Mouse (Mus musculus): Measurements from ENCODE around the gene 4930562C15Rik.

Gene 4930562C15Rik

GRCm38 (mm10) chr16:4892171-4892570 is 57.0 kb downstream of the 4930562C15Rik start:
- no peak for DNase-seq (ENCODE audit: low spot score)

DNA sequence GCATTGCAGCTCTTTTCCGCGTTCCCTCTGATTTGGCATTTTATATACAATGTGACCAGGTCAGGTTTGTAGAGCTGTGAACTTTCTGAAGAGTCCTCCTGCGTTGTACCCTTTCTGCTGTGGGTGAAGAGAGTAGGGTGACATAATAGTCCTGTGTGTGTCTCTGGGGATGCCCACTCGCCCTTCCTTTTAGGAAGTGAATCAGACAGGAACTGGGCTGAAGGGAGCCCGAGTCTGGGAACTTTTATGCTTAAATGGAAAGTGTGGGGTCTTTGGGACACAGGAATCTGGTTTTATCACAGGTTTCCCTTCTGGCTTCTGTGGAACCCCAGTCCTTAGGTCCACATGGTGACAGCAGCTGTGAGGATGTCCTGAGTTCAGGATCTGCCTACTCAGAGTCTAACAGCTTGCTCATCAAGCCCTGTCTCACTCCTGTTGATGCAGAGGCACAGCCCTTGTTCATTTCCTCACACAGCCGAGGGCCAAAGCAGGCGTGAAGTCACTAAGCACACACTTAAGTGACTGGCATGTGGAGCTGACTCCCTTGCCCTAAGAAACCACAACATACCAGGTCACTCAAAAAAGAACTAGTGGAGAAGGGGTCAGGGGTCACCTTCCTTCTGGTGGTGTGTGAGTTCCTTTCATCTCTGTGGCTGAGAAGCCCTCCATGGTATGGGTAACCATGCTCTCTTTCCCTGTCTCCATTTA is 59.1 kb downstream of the 4930562C15Rik start:
- DNase-seq (ENCODE audit: low spot score): no peak

- peak; percentile 62 for DNase-seq (ENCODE audit: low spot score)
Measured at GRCm38 (mm10) chr16:4896249-4897027, 61.2 kb downstream of the 4930562C15Rik start.

GRCm38 (mm10) chr16:4897146-4897730 is 62.0 kb downstream of the 4930562C15Rik start:
- DNase-seq (ENCODE audit: low spot score): no peak

DNA sequence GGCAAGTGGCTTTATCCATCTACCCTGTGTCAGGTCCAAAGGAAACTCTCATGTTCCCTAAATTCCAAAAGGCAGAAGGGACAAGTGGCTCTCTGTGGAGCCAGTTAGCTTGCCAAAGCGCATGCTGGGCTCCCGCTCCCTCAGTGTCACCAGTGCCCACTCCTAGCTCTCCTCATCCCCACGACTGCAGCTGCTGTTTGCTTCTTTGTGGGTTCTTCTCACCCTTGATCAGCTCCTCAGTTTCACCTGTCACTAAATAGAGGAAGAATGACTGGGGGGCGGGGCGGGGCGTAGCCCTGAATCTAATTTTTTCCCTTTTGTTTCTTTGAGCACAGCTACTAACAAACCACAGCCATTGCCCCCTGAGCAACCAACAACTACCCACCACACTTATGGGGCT is 63.7 kb downstream of the 4930562C15Rik start:
- no peak for DNase-seq (ENCODE audit: low spot score)

DNA sequence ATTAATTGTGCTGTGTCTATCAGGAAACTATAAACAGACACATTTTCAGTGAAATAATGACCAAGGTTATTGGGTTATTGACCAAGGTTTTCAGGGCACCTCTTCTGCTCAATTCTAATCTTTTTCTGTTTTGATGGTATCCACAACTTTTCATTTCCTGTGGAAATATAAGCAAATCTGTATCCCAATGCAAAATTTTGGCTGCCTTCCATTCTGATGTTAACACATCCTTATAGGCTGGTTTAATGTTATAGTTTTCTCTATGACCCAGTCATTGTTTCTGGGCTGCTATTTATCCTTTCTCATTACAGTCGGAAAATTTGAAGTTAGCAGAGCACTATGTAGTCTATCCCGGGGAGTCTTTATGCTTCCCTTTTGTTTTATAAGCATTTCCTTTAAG is 64.5 kb downstream of the 4930562C15Rik start:
- no peak for DNase-seq (ENCODE audit: low spot score)

- peak; percentile 61 for DNase-seq (ENCODE audit: low spot score)
Measured at GRCm38 (mm10) chr16:4901167-4901566, 66.0 kb downstream of the 4930562C15Rik start.

DNA sequence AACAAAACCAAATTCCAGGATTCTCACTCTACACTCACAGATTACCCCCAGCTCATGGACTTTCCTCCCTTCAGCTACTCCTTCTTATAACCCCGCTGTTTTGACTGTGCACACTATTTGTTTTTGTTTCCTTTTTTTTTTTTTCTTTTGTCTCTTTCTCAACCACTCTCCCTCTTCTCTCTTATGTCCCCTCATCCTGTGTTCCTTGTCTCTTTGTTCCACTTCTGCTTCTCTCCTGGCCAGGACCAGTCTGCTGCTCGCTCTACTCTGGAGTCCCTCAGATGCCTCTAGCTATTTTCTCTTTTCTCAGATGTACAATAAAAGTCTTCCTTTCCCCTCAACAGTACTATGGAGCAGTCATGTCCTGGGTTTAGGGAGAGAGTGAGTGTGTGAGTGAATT is 67.2 kb downstream of the 4930562C15Rik start:
- no peak for DNase-seq (ENCODE audit: low spot score)

- peak; percentile 62 for DNase-seq (ENCODE audit: low spot score)
Measured at GRCm38 (mm10) chr16:4903491-4904102, 68.4 kb downstream of the 4930562C15Rik start.

GRCm38 (mm10) chr16:4904878-4905277 is 69.7 kb downstream of the 4930562C15Rik start:
- DNase-seq (ENCODE audit: low spot score): peak; percentile 12

DNA sequence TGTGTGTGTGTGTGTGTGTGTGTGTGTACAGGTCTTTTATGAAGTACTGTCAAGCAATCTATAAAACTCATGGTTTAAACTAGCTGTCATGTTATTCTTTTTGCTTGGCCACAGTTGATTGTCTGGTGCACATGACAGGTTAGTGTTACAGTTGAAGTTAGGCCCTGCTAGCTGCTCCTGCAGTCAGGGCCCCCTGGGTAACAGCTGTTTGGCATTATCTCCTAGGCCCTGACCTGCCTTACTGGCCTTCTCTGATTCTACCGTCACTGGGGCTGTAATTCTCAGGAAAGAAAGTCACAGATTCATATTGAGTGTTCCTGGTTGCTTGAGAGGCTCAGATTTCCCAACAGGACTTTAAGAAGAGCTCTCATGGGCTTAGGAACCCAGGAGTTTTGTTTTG is 70.4 kb downstream of the 4930562C15Rik start:
- no peak for DNase-seq (ENCODE audit: low spot score)

GRCm38 (mm10) chr16:4906559-4906958 is 71.3 kb downstream of the 4930562C15Rik start:
- DNase-seq (ENCODE audit: low spot score): no peak

DNA sequence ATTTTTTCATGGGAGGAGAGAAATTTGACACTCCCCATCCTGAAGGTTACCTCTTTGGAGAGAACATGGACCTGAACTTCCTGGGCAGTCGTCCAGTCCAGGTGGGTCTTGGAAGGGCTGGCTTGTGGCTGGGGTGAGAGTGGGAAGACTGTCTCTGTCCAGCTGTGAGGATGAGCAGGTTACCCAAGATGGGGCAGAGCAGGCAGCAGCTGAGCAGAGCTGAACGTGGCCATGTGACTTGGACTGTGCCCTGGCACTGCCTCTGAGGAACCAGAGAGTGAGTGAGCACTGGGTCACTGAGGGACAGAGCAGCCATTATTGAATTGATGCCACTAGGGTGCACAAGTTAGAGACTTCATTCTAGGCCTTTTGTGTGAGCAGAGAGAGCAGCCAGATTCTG is 72.2 kb downstream of the 4930562C15Rik start:
- no peak for DNase-seq (ENCODE audit: low spot score)

DNA sequence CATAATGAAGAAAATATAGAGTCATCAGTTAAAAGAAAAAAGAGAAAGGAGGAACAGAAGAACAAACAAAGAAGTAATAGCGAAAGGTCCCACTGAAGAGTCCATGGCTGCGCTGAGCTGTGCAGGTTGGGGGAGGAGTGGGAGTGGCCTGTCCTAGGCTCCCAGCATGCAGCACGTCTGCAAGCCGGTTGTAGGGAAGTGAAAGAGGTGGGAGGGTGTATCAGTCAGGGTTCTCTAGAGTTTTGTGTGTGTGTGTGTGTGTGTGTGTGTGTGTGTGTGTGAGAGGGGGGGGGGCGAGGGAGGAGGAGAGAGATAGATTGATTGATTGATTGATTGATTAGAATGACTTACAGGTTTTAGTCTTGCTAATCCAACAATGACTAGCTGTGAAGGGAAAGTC is 72.8 kb downstream of the 4930562C15Rik start:
- DNase-seq (ENCODE audit: low spot score): no peak

- no peak for DNase-seq (ENCODE audit: low spot score)
Measured at GRCm38 (mm10) chr16:4909745-4910144, 74.5 kb downstream of the 4930562C15Rik start.

DNA sequence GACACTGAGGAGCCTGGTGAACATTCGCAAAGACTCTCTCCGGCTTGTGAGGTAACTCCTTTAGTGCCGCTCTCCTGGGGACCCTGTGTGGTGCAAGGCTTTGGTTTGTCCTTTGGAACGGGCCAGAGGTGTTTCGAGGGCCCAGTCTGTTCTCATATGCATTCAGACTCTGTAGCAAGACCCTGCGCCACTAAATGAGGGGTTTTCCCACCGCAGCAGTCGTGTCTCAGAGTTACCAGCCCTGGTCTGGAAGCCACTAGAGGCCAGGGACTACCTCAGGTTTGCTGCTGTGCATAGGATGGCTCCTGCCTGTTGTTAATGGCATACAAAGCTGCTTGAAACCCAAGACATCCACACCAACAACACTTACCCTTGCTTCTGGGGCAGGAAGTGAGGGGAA is 75.5 kb downstream of the 4930562C15Rik start:
- DNase-seq (ENCODE audit: low spot score): no peak

DNA sequence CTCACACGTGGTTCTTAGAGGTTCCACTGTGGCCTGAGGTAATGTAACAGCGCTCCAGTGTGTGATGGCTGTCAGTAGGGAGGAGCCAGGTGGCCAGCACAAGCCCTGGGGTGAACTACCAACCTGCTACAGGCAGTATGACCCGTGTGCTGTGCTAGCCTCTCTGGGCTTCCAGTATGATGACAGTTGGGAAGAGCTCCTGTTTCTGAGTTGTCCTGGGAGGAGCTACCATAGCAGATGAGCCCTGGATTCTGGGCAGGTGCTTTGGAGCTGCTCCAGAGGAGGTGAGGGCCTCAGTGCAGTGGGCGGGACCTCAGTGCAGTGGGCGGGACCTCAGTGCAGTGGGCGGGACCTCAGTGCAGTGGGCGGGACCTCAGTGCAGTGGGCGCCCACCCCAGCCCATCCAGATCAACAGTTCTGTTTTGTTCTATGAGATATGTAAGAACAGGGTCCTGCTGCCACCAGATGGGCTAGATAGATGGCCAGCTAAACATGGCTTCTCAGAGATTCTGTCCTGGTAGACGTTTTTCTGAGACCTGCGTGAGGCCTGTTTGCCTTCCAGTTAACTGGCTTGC is 76.9 kb downstream of the 4930562C15Rik start:
- no peak for DNase-seq (ENCODE audit: low spot score)

DNA sequence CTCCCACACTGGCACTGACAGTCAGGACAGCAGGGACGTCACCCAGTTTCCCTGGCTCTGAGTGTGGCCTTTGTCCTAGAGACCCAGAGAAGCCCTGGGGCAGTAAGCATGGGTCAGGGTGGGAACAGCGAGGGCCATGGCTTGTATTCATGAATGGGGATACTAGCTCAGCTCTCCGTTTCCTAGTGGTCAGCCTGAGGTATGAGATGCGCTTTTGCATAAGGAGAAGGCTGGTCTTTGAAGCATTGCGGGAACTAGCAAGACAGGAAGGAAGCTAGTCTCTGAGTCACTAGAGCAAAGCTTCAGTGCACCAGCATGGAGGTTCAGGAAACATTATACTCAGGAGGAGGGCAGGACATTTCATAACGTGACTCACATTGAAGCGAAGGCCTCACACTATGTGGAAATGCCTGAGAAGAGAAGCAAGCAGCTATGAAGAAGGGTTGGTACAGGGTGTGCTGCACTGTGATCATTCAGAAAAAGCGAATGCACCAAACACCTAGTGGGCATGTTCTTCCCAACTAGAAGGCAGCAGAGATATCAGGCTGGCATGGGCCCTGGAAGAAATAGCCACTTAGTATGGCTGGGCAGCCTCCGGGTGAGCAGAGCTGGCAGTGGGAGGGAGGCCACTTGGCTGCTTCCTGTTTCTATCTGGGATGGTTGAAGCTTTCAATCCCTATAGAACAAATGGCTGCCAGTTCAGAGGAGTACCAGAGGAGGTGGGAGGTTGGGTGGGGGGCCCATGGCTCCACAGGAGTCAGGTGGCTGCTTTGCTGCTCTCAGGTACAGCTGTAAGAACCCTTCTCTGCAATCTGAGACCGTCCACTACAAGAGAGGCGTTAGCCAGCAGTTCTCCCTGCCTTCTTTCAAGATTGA is 77.9 kb downstream of the 4930562C15Rik start:
- no peak for DNase-seq (ENCODE audit: low spot score)

DNA sequence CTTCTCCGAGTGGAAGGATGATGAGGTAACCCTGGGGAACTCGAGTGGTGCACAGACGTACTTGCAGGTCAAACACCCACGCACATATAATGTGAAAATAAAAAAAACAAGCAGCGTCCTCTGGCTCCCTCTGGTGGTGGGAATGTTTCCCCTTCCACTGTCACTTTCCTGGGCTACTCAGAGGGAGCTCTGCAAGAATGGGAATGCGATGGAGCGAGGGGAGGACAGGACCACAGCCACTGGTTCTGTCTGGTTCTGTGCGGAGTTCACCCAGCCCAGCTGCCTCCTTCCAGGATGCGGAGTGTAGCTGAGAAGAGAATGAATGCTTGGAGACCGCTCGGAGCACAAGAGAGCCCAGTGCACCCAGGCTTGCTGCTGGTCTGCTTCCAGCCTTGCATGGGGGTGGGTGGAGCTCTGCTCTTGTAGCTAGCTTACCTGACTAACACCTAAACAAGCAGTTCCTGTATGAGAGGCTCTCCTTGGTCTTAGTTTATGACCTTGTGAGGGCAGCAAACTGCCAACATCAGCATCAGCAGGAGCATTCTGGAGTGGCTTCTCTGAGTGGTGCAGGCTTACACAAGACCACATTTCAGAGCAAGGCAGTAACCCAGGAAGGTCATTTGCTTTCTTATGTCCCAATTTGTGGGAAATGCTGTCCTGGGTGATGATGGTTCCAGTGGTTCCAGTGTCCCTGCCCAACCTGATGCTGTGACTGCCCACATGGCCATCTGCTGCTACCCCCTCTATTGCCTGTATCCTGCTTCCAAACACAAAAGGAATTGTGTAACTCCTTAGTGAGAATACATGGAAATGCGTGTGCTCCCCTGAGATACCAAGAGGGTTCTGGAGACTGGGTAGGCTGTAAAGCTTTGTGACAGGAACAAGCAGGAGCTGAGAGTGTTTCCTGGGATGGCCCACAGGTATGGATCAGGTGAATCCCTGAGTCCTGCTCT is 78.8 kb downstream of the 4930562C15Rik start:
- peak; percentile 75 for DNase-seq (ENCODE audit: low spot score)

DNA sequence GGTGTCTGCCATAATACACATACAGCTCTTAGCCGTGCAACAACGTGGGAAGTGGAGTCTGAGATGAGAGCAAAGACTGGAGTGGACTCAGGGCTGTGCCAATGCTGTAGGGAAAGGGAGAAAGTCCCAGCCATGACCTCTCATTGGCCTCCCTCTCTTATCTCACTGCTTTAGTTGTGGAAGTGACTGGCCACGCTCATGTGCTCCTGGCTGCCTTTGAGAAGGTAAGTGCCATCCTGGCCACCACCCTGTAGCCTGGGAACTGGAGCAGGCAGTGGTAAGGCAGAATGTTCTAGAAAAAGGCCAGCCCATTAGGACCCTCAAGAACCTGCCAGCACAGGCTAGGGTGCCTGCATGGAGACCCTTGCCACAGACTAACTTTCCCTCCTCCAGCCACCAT is 80.7 kb downstream of the 4930562C15Rik start:
- DNase-seq (ENCODE audit: low spot score): no peak

Measured in yolk sac, embryonic 10.5 days (tissue).